8 mouse cellular contexts compared by ENCODE assay signal in the genomic region with DNA sequence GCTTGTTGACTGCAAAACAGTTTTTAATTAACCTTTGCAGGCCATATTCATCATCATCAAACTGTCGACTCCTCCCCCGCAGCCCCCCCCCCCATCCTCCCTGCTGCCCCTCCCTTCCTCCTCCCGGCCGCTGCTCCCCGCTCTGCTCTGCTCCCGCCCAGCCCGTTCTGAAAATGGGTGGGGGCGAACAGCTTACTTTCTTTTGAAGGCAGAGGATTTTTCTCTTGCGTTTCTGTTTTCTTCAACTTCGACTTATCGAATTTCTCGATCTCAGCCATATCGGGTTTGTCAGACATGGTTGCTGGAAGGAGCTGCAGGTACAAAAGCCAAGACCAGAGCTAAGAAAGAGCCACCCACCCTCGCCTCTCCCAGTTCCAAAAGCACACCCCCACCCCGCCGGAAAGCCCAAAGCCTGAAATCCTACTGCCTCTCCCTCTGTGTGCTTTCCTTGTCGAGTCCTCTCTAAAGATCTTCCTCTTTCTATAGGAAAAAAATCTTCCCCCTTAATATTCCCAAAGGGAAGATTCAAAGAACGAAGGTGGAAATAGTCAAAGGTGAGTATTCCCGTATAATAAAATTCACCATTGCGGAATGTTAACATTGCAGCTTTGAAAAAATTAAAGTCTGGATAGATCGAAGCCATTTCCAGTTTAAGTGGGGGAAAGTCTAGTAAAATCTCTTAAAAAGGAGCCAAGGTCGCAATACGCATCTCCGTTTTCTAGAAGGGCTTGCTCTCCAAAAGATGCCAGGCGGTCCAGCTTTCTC. TPM values are rescaled to one million over a fixed set of nuclear protein-coding genes. Genes with fewer than 3 reads are reported as not detected.
DNase-seq lines count a peak whose midpoint lies in the region; ATAC-seq lines count a peak whose summit lies in the region.

No protein-coding gene starts in this region.

- peak overlapping the region; percentile 58 for H3K4me3 ChIP-seq in embryonic facial prominence, embryonic 14.5 days (ENCODE audit: low read depth, low read length)
- H3K4me3 ChIP-seq in hindbrain, embryonic 13.5 days, result peak overlapping the region; percentile 58
- peak overlapping the region; percentile 50 for H3K4me3 ChIP-seq in liver, embryonic 16.5 days (ENCODE audit: low read depth, low read length)
- peak overlapping the region; percentile 56 for H3K4me3 ChIP-seq in stomach, embryonic 15.5 days (replicated peaks)

- H3K27ac ChIP-seq in embryonic facial prominence, embryonic 14.5 days (replicated peaks; ENCODE audit: low read depth, low read length), result peak overlapping the region; percentile 86
- peak overlapping the region; percentile 96 for H3K27ac ChIP-seq in hindbrain, embryonic 13.5 days
- peak overlapping the region; percentile 55 for H3K27ac ChIP-seq in liver, embryonic 16.5 days (ENCODE audit: low read length)
- peak overlapping the region; percentile 89 for H3K27ac ChIP-seq in stomach, embryonic 15.5 days

- 21% methylated on average over 24 of the region's 25 CpGs for WGBS in embryonic facial prominence, embryonic 14.5 days
- 29% methylated on average over 21 of the region's 25 CpGs for WGBS in hindbrain, embryonic 13.5 days
- 20% methylated on average over 25 of the region's 25 CpGs for WGBS in liver, embryonic 16.5 days (ENCODE audit: insufficient replicate concordance)
- 18% methylated on average over 25 of the region's 25 CpGs for WGBS in stomach, embryonic 15.5 days

- peaks cover 9% of the 10 kb centered on the region; the same call in 1 of the 2 replicates for H3K36me3 ChIP-seq in embryonic facial prominence, embryonic 14.5 days (ENCODE audit: control insufficient read depth, insufficient read depth, low read length)
- H3K36me3 ChIP-seq in hindbrain, embryonic 13.5 days, result no peaks in the 10 kb centered on the region
- no peaks in the 10 kb centered on the region for H3K36me3 ChIP-seq in liver, embryonic 16.5 days (ENCODE audit: control insufficient read depth, insufficient read depth)
- no peaks in the 10 kb centered on the region for H3K36me3 ChIP-seq in stomach, embryonic 15.5 days

- peaks cover 28% of the 10 kb centered on the region for H3K27me3 ChIP-seq in embryonic facial prominence, embryonic 14.5 days (replicated peaks; ENCODE audit: control insufficient read depth, insufficient read depth, low read length)
- H3K27me3 ChIP-seq in hindbrain, embryonic 13.5 days, result peaks cover 14% of the 10 kb centered on the region; the same call in 1 of the 2 replicates
- peaks cover 6% of the 10 kb centered on the region for H3K27me3 ChIP-seq in liver, embryonic 16.5 days (ENCODE audit: control insufficient read depth, insufficient read depth, low read depth, low read length)
- H3K27me3 ChIP-seq in stomach, embryonic 15.5 days (replicated peaks), result no peaks in the 10 kb centered on the region

- H3K4me1 ChIP-seq in embryonic facial prominence, embryonic 14.5 days (ENCODE audit: control insufficient read depth, insufficient read depth, low read length), result no peaks in the 10 kb centered on the region
- peaks cover 21% of the 10 kb centered on the region for H3K4me1 ChIP-seq in hindbrain, embryonic 13.5 days (replicated peaks)
- H3K4me1 ChIP-seq in liver, embryonic 16.5 days (ENCODE audit: control insufficient read depth, low read depth, low read length), result no peaks in the 10 kb centered on the region
- no peaks in the 10 kb centered on the region for H3K4me1 ChIP-seq in stomach, embryonic 15.5 days

- peak overlapping the region; percentile 86 for H3K9ac ChIP-seq in embryonic facial prominence, embryonic 14.5 days (ENCODE audit: low read depth, low read length)
- peak overlapping the region; percentile 89 for H3K9ac ChIP-seq in hindbrain, embryonic 13.5 days
- peak overlapping the region; percentile 47 for H3K9ac ChIP-seq in liver, embryonic 16.5 days (ENCODE audit: low read depth, low read length)
- H3K9ac ChIP-seq in stomach, embryonic 15.5 days, result peak overlapping the region; percentile 63

- H3K9me3 ChIP-seq in embryonic facial prominence, embryonic 14.5 days (ENCODE audit: control insufficient read depth, low read length), result no peaks in the 10 kb centered on the region
- no peaks in the 10 kb centered on the region for H3K9me3 ChIP-seq in hindbrain, embryonic 13.5 days
- no peaks in the 10 kb centered on the region for H3K9me3 ChIP-seq in liver, embryonic 16.5 days (replicated peaks; ENCODE audit: control insufficient read depth, low read length)
- H3K9me3 ChIP-seq in stomach, embryonic 15.5 days, result no peaks in the 10 kb centered on the region

- no peak for DNase-seq in frontal cortex, postnatal 25 days (ENCODE audit: low spot score in 2 of 2)
- peak; percentile 53 for DNase-seq in embryonic facial prominence, embryonic 14.5 days (ENCODE audit: low spot score)
- no peak for DNase-seq in frontal cortex, postnatal 14 days (ENCODE audit: low spot score in 2 of 2)

- ATAC-seq in frontal cortex, adult (ENCODE audit: low TSS enrichment), result peak; percentile 44
- ATAC-seq in CD4-positive, CD25-positive, alpha-beta regulatory T cell, adult 4 months, result peak; percentile 18
- no peak for ATAC-seq in embryonic facial prominence, embryonic 14.5 days (ENCODE audit: low read depth)
- ATAC-seq in hindbrain, embryonic 13.5 days (ENCODE audit: low FRiP score), result no peak
- no peak for ATAC-seq in liver, embryonic 16.5 days (ENCODE audit: low read depth)
- no peak for ATAC-seq in stomach, embryonic 15.5 days (ENCODE audit: insufficient read depth, low FRiP score, low read depth)

- peak overlapping the region; percentile 55 for H3K4me2 ChIP-seq in embryonic facial prominence, embryonic 14.5 days (ENCODE audit: low read depth, low read length)
- peak overlapping the region; percentile 67 for H3K4me2 ChIP-seq in hindbrain, embryonic 13.5 days
- peak overlapping the region; percentile 60 for H3K4me2 ChIP-seq in liver, embryonic 16.5 days (ENCODE audit: low read depth, low read length)
- peak overlapping the region; percentile 43 for H3K4me2 ChIP-seq in stomach, embryonic 15.5 days

RNA-seq across cellular contexts. Expression of a gene that starts 1.2 kb away (rescaled TPM):
- polyA plus RNA-seq in CD4-positive, CD25-positive, alpha-beta regulatory T cell, adult 4 months (2017; shearing (Covaris generic)), result over 10,000 TPM; 10,426 to 12,113 TPM
- polyA plus RNA-seq in embryonic facial prominence, embryonic 14.5 days (2014; fragmentation: Nextera tagmentation; extraction: Ambion mirVana), result 2,773 and 2,890 TPM in 2 replicates
- 6,428 and 6,647 TPM in 2 replicates for polyA plus RNA-seq in hindbrain, embryonic 13.5 days (2015; fragmentation: Nextera tagmentation; extraction: Ambion mirVana)
- 1,121 and 1,210 TPM in 2 replicates for polyA plus RNA-seq in liver, embryonic 16.5 days (2015; fragmentation: Nextera tagmentation; extraction: Ambion mirVana)
- polyA plus RNA-seq in stomach, embryonic 15.5 days (2015; fragmentation: Nextera tagmentation; extraction: Ambion mirVana), result 4,879 and 5,002 TPM in 2 replicates

RNA-seq across cellular contexts. Expression of a gene that starts 56.2 kb away (rescaled TPM):
- under 1 TPM in 1 of 2 experiments, not detected in 1; 0.13 TPM for polyA plus RNA-seq in CD4-positive, CD25-positive, alpha-beta regulatory T cell, adult 4 months (2017; shearing (Covaris generic))
- polyA plus RNA-seq in embryonic facial prominence, embryonic 14.5 days (2014; fragmentation: Nextera tagmentation; extraction: Ambion mirVana), result 0.36 and 0.47 TPM in 2 replicates
- 0.10 and 0.17 TPM in 2 replicates for polyA plus RNA-seq in hindbrain, embryonic 13.5 days (2015; fragmentation: Nextera tagmentation; extraction: Ambion mirVana)
- 0.97 and 1.3 TPM in 2 replicates for polyA plus RNA-seq in liver, embryonic 16.5 days (2015; fragmentation: Nextera tagmentation; extraction: Ambion mirVana)
- 0.37 and 0.55 TPM in 2 replicates for polyA plus RNA-seq in stomach, embryonic 15.5 days (2015; fragmentation: Nextera tagmentation; extraction: Ambion mirVana)

Comparison
In these comparisons a context has a peak if more than half of its experiments do, and no peak if none do; other contexts are left out.
1. ATAC-seq: peak in frontal cortex, adult (single experiment) and CD4-positive, CD25-positive, alpha-beta regulatory T cell, adult 4 months (single experiment); none in embryonic facial prominence, embryonic 14.5 days (single experiment), hindbrain, embryonic 13.5 days (single experiment), liver, embryonic 16.5 days (single experiment) and stomach, embryonic 15.5 days (single experiment).
2. Peak in every context shown above with its lines, with median percentiles within 50 percentile points of each other: H3K27ac ChIP-seq, H3K4me2 ChIP-seq, H3K4me3 ChIP-seq and H3K9ac ChIP-seq.